Mouse (Mus musculus): Measurements from ENCODE around the gene F12.
"Not testable (repeated sequence)": the region's sequence is repeated elsewhere in the genome, so short reads cannot be mapped to it uniquely, and the experiment has no call there.

F12 gene

GRCm38 (mm10) chr13:55449679-55450441 is 23.3 kb upstream of the F12 start:
- DNase-seq: no peak

- no peak for DNase-seq
Observed at GRCm38 (mm10) chr13:55449205-55449604, 22.6 kb upstream of the F12 start.

GRCm38 (mm10) chr13:55448131-55448530 is 21.5 kb upstream of the F12 start:
- DNase-seq: no peak

- DNase-seq: no peak
Observed at GRCm38 (mm10) chr13:55447543-55447943, 20.9 kb upstream of the F12 start.

- no peak for DNase-seq
Observed at GRCm38 (mm10) chr13:55446483-55447105, 20.0 kb upstream of the F12 start.

GRCm38 (mm10) chr13:55445361-55446091 is 18.9 kb upstream of the F12 start:
- DNase-seq: no peak

GRCm38 (mm10) chr13:55444937-55445315 is 18.3 kb upstream of the F12 start, which contains the start of gene Grk6:
Gene Grk6 (plus strand): TSS chr13:55445072.
- peak; percentile 100 for DNase-seq

- no peak for DNase-seq
Observed at GRCm38 (mm10) chr13:55444286-55444936, 17.8 kb upstream of the F12 start.

GRCm38 (mm10) chr13:55443799-55444285 is 17.2 kb upstream of the F12 start:
- no peak for DNase-seq

- DNase-seq: not testable (repeated sequence)
Observed at GRCm38 (mm10) chr13:55437111-55437629, 10.6 kb upstream of the F12 start.

GRCm38 (mm10) chr13:55431889-55432685 is 5.5 kb upstream of the F12 start:
- no peak for DNase-seq

- DNase-seq: no peak
Observed at GRCm38 (mm10) chr13:55430566-55430965, 4.0 kb upstream of the F12 start.

- peak; percentile 67 for DNase-seq
Observed at GRCm38 (mm10) chr13:55429226-55429888, 2.8 kb upstream of the F12 start.

- DNase-seq: peak; percentile 77
Observed at GRCm38 (mm10) chr13:55420933-55421800, 5.4 kb downstream of the F12 start.

GRCm38 (mm10) chr13:55420018-55420932 is 6.3 kb downstream of the F12 start:
- no peak for DNase-seq

- no peak for DNase-seq
Observed at GRCm38 (mm10) chr13:55419142-55419541, 7.5 kb downstream of the F12 start.

GRCm38 (mm10) chr13:55418004-55418403 is 8.6 kb downstream of the F12 start:
- DNase-seq: peak; percentile 88

- peak; percentile 83 for DNase-seq
Observed at GRCm38 (mm10) chr13:55414743-55415380, 11.7 kb downstream of the F12 start, which contains the start of gene Pfn3. Gene Pfn3 (minus strand): TSS chr13:55415232.

- DNase-seq: peak; percentile 18
Observed at GRCm38 (mm10) chr13:55413333-55413732, 13.3 kb downstream of the F12 start.
